Mouse (Mus musculus): ENCODE measurements around the gene Ints6l. TPM values are rescaled to one million over a fixed set of nuclear protein-coding genes. Genes with fewer than 3 reads are reported as not detected.
"Not testable (repeated sequence)": the region's sequence is repeated elsewhere in the genome, so short reads cannot be mapped to it uniquely, and the experiment has no call there.

Ints6l gene
- polyA plus RNA-seq, 1 experiment from 2014 or later, result 24.8 TPM

- Histone ChIP-seq H3K4me1 (0 out of 2 replicates have a peak, but pooled peaks cover under 1% of the 10 kb centered on the region), H3K9me3 (no peaks in the 10 kb centered on the region), H3K36me3 (replicated peaks) (peaks cover 20% of the 10 kb centered on the region), H3K4me3 (no peak overlapping the region), H3K27ac (replicated peaks) (no peak overlapping the region), H3K27me3 (replicated peaks; ENCODE audit: low read depth, poor library complexity, severe bottlenecking) (no peaks in the 10 kb centered on the region)
- WGBS, result 81% methylated on average over 14 of the region's 14 CpGs
- DNase-seq (ENCODE audit: low spot score), result no peak
These were observed 7.6 kb downstream of the Ints6l start for GRCm38 (mm10) chrX:56462020-56462933.

DNA sequence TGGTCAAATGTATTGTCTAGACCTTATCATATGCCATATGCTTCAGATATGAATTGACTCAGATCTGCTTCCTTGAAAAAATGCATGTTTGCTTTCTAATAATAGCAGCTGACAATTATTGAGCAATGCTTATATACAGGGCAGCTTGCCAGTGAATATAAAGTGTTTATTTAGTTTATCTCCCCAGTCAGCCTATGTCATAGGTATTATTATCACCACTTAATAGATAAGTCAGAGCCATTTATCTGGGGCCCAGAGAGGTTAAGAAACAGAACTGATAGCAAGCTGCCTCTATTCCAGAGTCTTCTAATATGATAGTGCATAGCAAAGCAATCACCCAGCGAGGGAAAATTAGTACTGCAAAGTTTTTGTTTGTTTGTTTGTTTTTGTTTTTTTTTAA lies 10.2 kb downstream of the Ints6l start:
- Histone ChIP-seq H3K4me3 (no peak overlapping the region), H3K9me3 (no peaks in the 10 kb centered on the region), H3K27me3 (replicated peaks; ENCODE audit: low read depth, poor library complexity, severe bottlenecking) (no peaks in the 10 kb centered on the region), H3K27ac (replicated peaks) (no peak overlapping the region), H3K36me3 (replicated peaks) (peaks cover 20% of the 10 kb centered on the region), H3K4me1 (peaks cover 12% of the 10 kb centered on the region)
- 84% methylated on average over 1 of the region's 1 CpGs for WGBS
- DNase-seq (ENCODE audit: low spot score), result no peak

DNA sequence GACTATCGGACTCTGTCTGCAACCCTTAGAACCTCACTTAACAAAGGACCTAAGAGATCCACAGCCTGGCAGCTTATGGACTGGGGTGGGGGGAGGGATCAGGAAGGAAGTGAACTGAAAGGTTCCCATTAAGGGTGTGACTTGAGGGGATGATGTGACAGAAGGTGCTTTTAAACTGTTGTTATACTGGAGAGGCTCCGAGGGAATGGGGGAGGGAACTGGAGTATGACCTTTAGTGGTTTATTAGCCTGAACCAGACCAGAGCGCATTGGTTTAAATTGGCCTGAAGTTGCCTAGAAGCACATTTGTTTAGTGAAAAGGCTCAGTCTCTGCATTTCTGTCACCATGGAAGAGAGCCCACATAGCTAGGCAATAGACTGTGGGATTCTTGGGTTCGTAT lies 13.0 kb downstream of the Ints6l start:
- H3K27me3 ChIP-seq (replicated peaks; ENCODE audit: low read depth, poor library complexity, severe bottlenecking), result no peaks in the 10 kb centered on the region
- WGBS, result 47% methylated on average over 4 of the region's 4 CpGs
- H3K4me3 ChIP-seq, result no peak overlapping the region
- H3K9me3 ChIP-seq, result 0 out of 2 replicates have a peak, but pooled peaks cover 2% of the 10 kb centered on the region
- peaks cover 18% of the 10 kb centered on the region for H3K36me3 ChIP-seq (replicated peaks)
- no peak for DNase-seq (ENCODE audit: low spot score)
- H3K4me1 ChIP-seq, result peaks cover 12% of the 10 kb centered on the region
- no peak overlapping the region for H3K27ac ChIP-seq (replicated peaks)

GRCm38 (mm10) chrX:56468422-56468821 lies 13.8 kb downstream of the Ints6l start:
- Histone ChIP-seq H3K4me1 (peaks cover 12% of the 10 kb centered on the region), H3K9me3 (0 out of 2 replicates have a peak, but pooled peaks cover 2% of the 10 kb centered on the region), H3K27me3 (replicated peaks; ENCODE audit: low read depth, poor library complexity, severe bottlenecking) (no peaks in the 10 kb centered on the region), H3K36me3 (replicated peaks) (peaks cover 18% of the 10 kb centered on the region), H3K27ac (replicated peaks) (no peak overlapping the region; the same call in 1 of the 2 replicates), H3K4me3 (no peak overlapping the region)
- peak; percentile 19 for DNase-seq (ENCODE audit: low spot score)
- WGBS, result 38% methylated on average over 6 of the region's 6 CpGs

GRCm38 (mm10) chrX:56474035-56474434 lies 19.4 kb downstream of the Ints6l start:
- 60% methylated on average over 8 of the region's 8 CpGs for WGBS
- Histone ChIP-seq H3K27ac (replicated peaks) (no peak overlapping the region), H3K4me1 (no peaks in the 10 kb centered on the region), H3K27me3 (replicated peaks; ENCODE audit: low read depth, poor library complexity, severe bottlenecking) (no peaks in the 10 kb centered on the region), H3K36me3 (replicated peaks) (peaks cover 4% of the 10 kb centered on the region; the same call in 1 of the 2 replicates), H3K4me3 (no peak overlapping the region), H3K9me3 (0 out of 2 replicates have a peak, but pooled peaks cover 2% of the 10 kb centered on the region)
- DNase-seq (ENCODE audit: low spot score), result no peak

- DNase-seq (ENCODE audit: low spot score), result no peak
- Histone ChIP-seq H3K36me3 (replicated peaks) (peaks cover 14% of the 10 kb centered on the region), H3K27ac (replicated peaks) (no peak overlapping the region), H3K9me3 (no peaks in the 10 kb centered on the region), H3K4me1 (no peaks in the 10 kb centered on the region), H3K4me3 (no peak overlapping the region), H3K27me3 (replicated peaks; ENCODE audit: low read depth, poor library complexity, severe bottlenecking) (no peaks in the 10 kb centered on the region)
- WGBS, result 93% methylated on average over 3 of the region's 3 CpGs
These were observed 22.9 kb downstream of the Ints6l start for GRCm38 (mm10) chrX:56477553-56477952.

GRCm38 (mm10) chrX:56481906-56482305 lies 27.2 kb downstream of the Ints6l start:
- no peak for DNase-seq (ENCODE audit: low spot score)
- H3K4me3 ChIP-seq, result no peak overlapping the region
- H3K27me3 ChIP-seq (replicated peaks; ENCODE audit: low read depth, poor library complexity, severe bottlenecking), result no peaks in the 10 kb centered on the region
- no peaks in the 10 kb centered on the region for H3K9me3 ChIP-seq
- 72% methylated on average over 3 of the region's 3 CpGs for WGBS
- no peaks in the 10 kb centered on the region for H3K4me1 ChIP-seq
- peaks cover 24% of the 10 kb centered on the region for H3K36me3 ChIP-seq (replicated peaks)
- H3K27ac ChIP-seq (replicated peaks), result no peak overlapping the region

DNA sequence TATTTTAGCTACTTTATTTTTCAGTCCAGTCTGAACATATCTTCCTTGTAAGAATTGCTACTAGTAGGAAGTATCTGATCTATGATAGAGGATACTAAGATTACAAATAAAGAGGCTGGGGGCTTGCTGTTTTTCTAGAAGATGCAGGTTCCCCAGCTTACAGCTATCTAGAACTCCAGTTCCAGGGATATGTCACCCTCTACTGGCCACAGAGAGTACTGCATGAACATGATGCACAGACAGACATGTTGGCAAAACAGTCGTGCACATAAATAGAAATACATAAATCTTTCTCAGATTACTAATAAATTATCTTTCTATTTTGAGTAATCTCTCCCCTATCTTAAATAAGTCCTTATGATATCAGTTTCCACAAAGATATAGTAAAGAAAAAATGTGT lies 35.1 kb downstream of the Ints6l start:
- no peaks in the 10 kb centered on the region for H3K27me3 ChIP-seq (replicated peaks; ENCODE audit: low read depth, poor library complexity, severe bottlenecking)
- H3K36me3 ChIP-seq (replicated peaks), result 0 out of 2 replicates have a peak, but pooled peaks cover 5% of the 10 kb centered on the region
- H3K4me1 ChIP-seq, result no peaks in the 10 kb centered on the region
- no peak overlapping the region for H3K27ac ChIP-seq (replicated peaks)
- WGBS, result 21% methylated on average over 1 of the region's 1 CpGs
- no peak overlapping the region for H3K4me3 ChIP-seq
- DNase-seq (ENCODE audit: low spot score), result peak; percentile 49
- no peaks in the 10 kb centered on the region for H3K9me3 ChIP-seq

DNA sequence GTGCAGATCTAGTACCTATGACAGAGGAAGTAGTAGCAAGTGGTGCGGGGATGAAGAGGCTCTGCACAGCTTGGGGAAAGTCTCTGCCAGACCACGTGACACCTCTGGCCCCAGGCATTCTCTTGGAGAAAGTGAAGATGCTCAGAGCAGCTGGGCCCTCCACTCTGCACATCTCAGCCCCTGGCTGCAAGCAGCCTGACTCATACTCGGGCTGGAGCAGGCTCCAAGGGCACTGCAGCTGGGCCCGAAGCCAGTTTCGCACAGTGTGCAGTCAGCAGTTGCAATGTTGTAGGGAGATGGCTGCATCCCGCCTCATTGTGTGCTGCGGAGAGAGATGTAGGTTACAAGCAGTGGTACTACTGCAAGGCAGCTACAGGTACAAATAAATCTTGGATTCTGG lies 42.6 kb downstream of the Ints6l start:
- Histone ChIP-seq H3K36me3 (replicated peaks) (peaks cover 19% of the 10 kb centered on the region), H3K27ac (replicated peaks) (no peak overlapping the region), H3K27me3 (replicated peaks; ENCODE audit: low read depth, poor library complexity, severe bottlenecking) (no peaks in the 10 kb centered on the region), H3K4me1 (no peaks in the 10 kb centered on the region), H3K4me3 (no peak overlapping the region), H3K9me3 (no peaks in the 10 kb centered on the region)
- 86% methylated on average over 7 of the region's 7 CpGs for WGBS
- DNase-seq (ENCODE audit: low spot score), result no peak

DNA sequence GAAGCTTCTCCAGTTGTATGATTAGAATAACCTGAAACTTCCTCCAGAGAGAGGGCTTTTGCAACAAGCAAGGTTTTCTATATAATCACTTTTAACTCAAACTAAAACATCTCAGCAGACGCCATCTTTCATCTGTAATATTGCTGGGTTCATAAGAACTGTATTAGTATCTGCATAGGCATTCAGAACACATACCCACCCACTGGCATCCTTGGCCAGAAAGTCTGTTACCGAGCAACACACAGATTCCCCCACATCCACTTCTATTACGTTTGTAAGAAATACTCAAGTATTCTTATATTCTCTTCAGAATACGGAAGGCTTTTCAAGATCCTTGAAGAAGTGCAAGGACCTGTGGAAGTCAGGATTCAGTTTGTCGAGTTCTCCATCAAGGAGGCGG lies 69.8 kb downstream of the Ints6l start, which contains the start of gene Gm10477:
Gene Gm10477 (plus strand): TSS at position 301 of the 400 bp plus-strand sequence.
- H3K9me3 ChIP-seq; H3K27ac ChIP-seq (replicated peaks): not testable (repeated sequence)
- WGBS, result 90% methylated on average over 6 of the region's 6 CpGs

GRCm38 (mm10) chrX:56531266-56531665 lies 76.6 kb downstream of the Ints6l start:
- H3K4me1 ChIP-seq, result no peaks in the 10 kb centered on the region
- 18% methylated on average over 3 of the region's 3 CpGs for WGBS
- peak; percentile 57 for DNase-seq (ENCODE audit: low spot score)
- H3K36me3 ChIP-seq (replicated peaks), result no peaks in the 10 kb centered on the region
- H3K27ac ChIP-seq (replicated peaks), result no peak overlapping the region
- no peaks in the 10 kb centered on the region for H3K27me3 ChIP-seq (replicated peaks; ENCODE audit: low read depth, poor library complexity, severe bottlenecking)
- H3K4me3 ChIP-seq, result no peak overlapping the region
- no peaks in the 10 kb centered on the region for H3K9me3 ChIP-seq

More for the DNA sequence above, 69.8 kb downstream of the Ints6l start, which contains the start of gene Gm10477:
- not testable (repeated sequence) for H3K27me3 ChIP-seq (replicated peaks; ENCODE audit: low read depth, poor library complexity, severe bottlenecking); H3K36me3 ChIP-seq (replicated peaks); H3K4me3 ChIP-seq; DNase-seq (ENCODE audit: low spot score); H3K4me1 ChIP-seq

DNA sequence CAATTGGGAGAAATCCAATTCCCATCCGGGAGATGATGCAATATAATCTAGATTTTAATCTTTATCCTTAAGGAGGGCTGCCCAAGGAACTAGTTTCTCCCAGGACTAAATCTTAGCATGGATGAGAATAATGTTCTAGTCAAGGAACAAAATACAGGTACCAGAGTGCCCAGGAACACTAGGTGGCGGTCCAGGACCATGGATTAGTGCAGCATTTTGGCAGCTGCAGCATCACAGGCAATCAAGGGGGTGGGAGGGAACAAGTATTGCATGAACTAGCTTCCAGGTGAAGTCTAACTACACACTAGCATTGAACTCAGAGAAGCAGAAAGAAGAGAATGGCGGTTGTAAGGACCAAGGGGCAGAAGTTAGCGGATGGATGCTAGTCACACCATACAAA lies 82.5 kb downstream of the Ints6l start:
- Histone ChIP-seq H3K9me3 (no peaks in the 10 kb centered on the region), H3K27me3 (replicated peaks; ENCODE audit: low read depth, poor library complexity, severe bottlenecking) (no peaks in the 10 kb centered on the region), H3K36me3 (replicated peaks) (no peaks in the 10 kb centered on the region), H3K27ac (replicated peaks) (no peak overlapping the region), H3K4me1 (no peaks in the 10 kb centered on the region), H3K4me3 (no peak overlapping the region)
- 54% methylated on average over 4 of the region's 4 CpGs for WGBS
- peak; percentile 47 for DNase-seq (ENCODE audit: low spot score)

- Histone ChIP-seq H3K27ac (replicated peaks) (no peak within 1 kb of the TSS), H3K27me3 (replicated peaks; ENCODE audit: low read depth, poor library complexity, severe bottlenecking) (no peaks in the 10 kb centered on the region), H3K4me3 (no peak within 1 kb of the TSS), H3K9me3 (no peaks in the 10 kb centered on the region), H3K4me1 (no peaks in the 10 kb centered on the region), H3K36me3 (replicated peaks) (no peaks in the 10 kb centered on the region)
- WGBS, result 86% methylated on average over 7 of the region's 7 CpGs
- no peak for DNase-seq (ENCODE audit: low spot score)
These were observed 94.8 kb downstream of the Ints6l start, which contains the start of gene Gm648 for GRCm38 (mm10) chrX:56549506-56549905. TSS of gene Gm648 (minus strand) at chrX:56549606.

Data from embryonic facial prominence, embryonic 10.5 days (tissue).